Mouse (Mus musculus) MEL (cell line): ENCODE measurements at regions not wholly inside any gene's neighbourhood (a gene's known extent, or its start where the extent isn't known, plus 50 kb on each side); places are given as distances from the start of the nearest gene placed in this dataset.

Experiments
- DNase-seq: peaks from one replicate; pipeline ENCODE4 v3.0.0; 2011; ENCODE audit warnings: low read depth, low spot score
- H3K27ac ChIP-seq: 2 replicates; pipeline ENCODE4 v1.5.1; 2012; ENCODE audit warnings: low read depth, mild to moderate bottlenecking, control low read depth, low read length, moderate library complexity; ENCODE audit not compliant: control insufficient read depth
- H3K27me3 ChIP-seq, 2 experiments: fragments of 150-350 bp in 1 of 2; sonication (generic) in 1 of 2; 2 replicates each; pipeline ENCODE4 v1.6.1; 2012; ENCODE audit warnings: low read length in 2 of 2, mild to moderate bottlenecking in 2 of 2, improper control_type of control experiment in 1 of 2, moderate library complexity in 1 of 2; ENCODE audit not compliant: insufficient read depth in 2 of 2, control insufficient read depth in 1 of 2
- H3K36me3 ChIP-seq, 2 experiments: 2 replicates each; pipeline ENCODE4 v1.6.1; 2012 to 2014; ENCODE audit warnings: low read length in 2 of 2, improper control_type of control experiment in 1 of 2, inconsistent platforms in 1 of 2, mild to moderate bottlenecking in 1 of 2; ENCODE audit not compliant: insufficient read depth in 2 of 2, control insufficient read depth in 1 of 2
- H3K4me1 ChIP-seq, 2 experiments: fragments of 150-350 bp in 1 of 2; sonication (generic) in 1 of 2; 2 replicates each; pipeline ENCODE4 v1.6.1; 2012; ENCODE audit warnings: low read length in 2 of 2, improper control_type of control experiment in 1 of 2, mild to moderate bottlenecking in 1 of 2; ENCODE audit not compliant: insufficient read depth in 2 of 2, control insufficient read depth in 1 of 2
- H3K4me3 ChIP-seq, 2 experiments: fragments of 150-350 bp in 1 of 2; sonication (generic) in 1 of 2; 2 replicates each; pipeline ENCODE4 v1.5.1; 2012; ENCODE audit warnings: low read depth in 2 of 2, low read length in 2 of 2, mild to moderate bottlenecking in 2 of 2, moderate library complexity in 2 of 2, control low read depth in 1 of 2, improper control_type of control experiment in 1 of 2; ENCODE audit not compliant: control insufficient read depth in 1 of 2, insufficient read depth in 1 of 2
- H3K79me2 ChIP-seq: 2 replicates; pipeline ENCODE4 v1.6.1; 2012; ENCODE audit warnings: mild to moderate bottlenecking, low read length, moderate library complexity; ENCODE audit not compliant: control insufficient read depth, poor library complexity, insufficient read depth
- H3K9ac ChIP-seq: 2 replicates; pipeline ENCODE4 v1.6.1; 2012; ENCODE audit warnings: low read depth, mild to moderate bottlenecking, control low read depth, low read length, moderate library complexity; ENCODE audit not compliant: control insufficient read depth, poor library complexity, severe bottlenecking
- H3K9me3 ChIP-seq: fragments of 150-350 bp; sonication (generic); replicated peaks from 2 replicates; pipeline ENCODE4 v1.6.1; 2012; ENCODE audit warnings: mild to moderate bottlenecking, low read length, improper control_type of control experiment, moderate library complexity; ENCODE audit not compliant: insufficient read depth
- CHD2 ChIP-seq: IDR thresholded peaks from 2 replicates; pipeline ENCODE4 v1.6.1; 2011; ENCODE audit warnings: low read length, improper control_type of control experiment
- CTCF ChIP-seq, 3 experiments: IDR thresholded peaks in 2 of 3; conservative IDR thresholded peaks in 1 of 3; 2 replicates each; pipeline ENCODE4 v1.5.1; 2011 to 2012; ENCODE audit warnings: low read length in 3 of 3, low read depth in 2 of 3, mild to moderate bottlenecking in 2 of 3, improper control_type of control experiment in 1 of 3, inconsistent platforms in 1 of 3, mixed read lengths in 1 of 3, moderate library complexity in 1 of 3; ENCODE audit not compliant: control insufficient read depth in 1 of 3, insufficient read depth in 1 of 3, poor library complexity in 1 of 3, severe bottlenecking in 1 of 3
- E2F4 ChIP-seq: IDR thresholded peaks from 2 replicates; pipeline ENCODE4 v1.6.1; 2011; ENCODE audit warnings: low read depth, low read length, improper control_type of control experiment, borderline replicate concordance
- GABPA ChIP-seq: IDR thresholded peaks from 2 replicates; pipeline ENCODE4 v1.6.1; 2012; ENCODE audit warnings: low read depth, mild to moderate bottlenecking, inconsistent platforms, low read length, improper control_type of control experiment, moderate library complexity
- GATA1 ChIP-seq: IDR thresholded peaks from 2 replicates; pipeline ENCODE4 v1.6.1; 2011; ENCODE audit warnings: low read depth, low read length, improper control_type of control experiment
- JUND ChIP-seq: IDR thresholded peaks from 2 replicates; pipeline ENCODE4 v1.6.1; 2011; ENCODE audit warnings: low read depth, mild to moderate bottlenecking, improper control_type of control experiment, low read length
- KAT2A ChIP-seq: conservative IDR thresholded peaks from 2 replicates; pipeline ENCODE4 v1.6.1; 2012; ENCODE audit warnings: low read depth, low read length, improper control_type of control experiment, inconsistent platforms
- MAX ChIP-seq: IDR thresholded peaks from 2 replicates; pipeline ENCODE4 v1.6.1; 2011; ENCODE audit warnings: low read length, improper control_type of control experiment
- MAZ ChIP-seq: IDR thresholded peaks from 2 replicates; pipeline ENCODE4 v1.6.1; 2012; ENCODE audit warnings: low read depth, mild to moderate bottlenecking, inconsistent platforms, low read length, improper control_type of control experiment
- MXI1 ChIP-seq: IDR thresholded peaks from 2 replicates; pipeline ENCODE4 v1.6.1; 2011; ENCODE audit warnings: mild to moderate bottlenecking, low read depth, low read length, improper control_type of control experiment
- MYB ChIP-seq: IDR thresholded peaks from 2 replicates; pipeline ENCODE4 v1.6.1; 2011; ENCODE audit warnings: mild to moderate bottlenecking, low read depth, low read length, improper control_type of control experiment
- POLR2AphosphoS2 ChIP-seq: IDR thresholded peaks from 2 replicates; pipeline ENCODE4 v1.6.1; 2011; ENCODE audit warnings: low read length, improper control_type of control experiment
- RAD21 ChIP-seq: IDR thresholded peaks from 2 replicates; pipeline ENCODE4 v1.6.1; 2011; ENCODE audit warnings: mild to moderate bottlenecking, low read depth, low read length, improper control_type of control experiment
- RCOR1 ChIP-seq: IDR thresholded peaks from 2 replicates; pipeline ENCODE4 v1.6.1; 2012; ENCODE audit warnings: low read depth, mild to moderate bottlenecking, inconsistent platforms, low read length, improper control_type of control experiment
- TAL1 ChIP-seq: IDR thresholded peaks from 2 replicates; pipeline ENCODE4 v1.6.1; 2012; ENCODE audit warnings: mild to moderate bottlenecking, inconsistent platforms, low read length, moderate library complexity, mixed read lengths
- USF2 ChIP-seq, 2 experiments: IDR thresholded peaks; 2 replicates each; pipeline ENCODE4 v1.6.1; 2011 to 2012; ENCODE audit warnings: improper control_type of control experiment in 2 of 2, low read length in 2 of 2, borderline replicate concordance in 1 of 2, inconsistent platforms in 1 of 2, low read depth in 1 of 2, mild to moderate bottlenecking in 1 of 2; ENCODE audit not compliant: insufficient read depth in 1 of 2
- ZMIZ1 ChIP-seq: IDR thresholded peaks from 2 replicates; pipeline ENCODE4 v1.6.1; 2012; ENCODE audit warnings: low read depth, mild to moderate bottlenecking, inconsistent platforms, low read length, improper control_type of control experiment, moderate library complexity

GRCm38 (mm10) chr7:78026992-78027615 is 710.7 kb downstream of the Ntrk3 start:
- Histone ChIP-seq H3K9ac (no peak overlapping the region), H3K36me3 (no peaks in the 10 kb centered on the region), H3K4me1 (no peaks in the 10 kb centered on the region)
- no peak for DNase-seq
- TF ChIP-seq KAT2A (no peak), TAL1 (no peak), POLR2AphosphoS2 (no peak), MXI1 (no peak)
- TF ChIP-seq, all 39 proteins: peak for 0
- Histone ChIP-seq H3K27me3 (no peaks in the 10 kb centered on the region), H3K4me3 (no peak overlapping the region), H3K27ac (no peak overlapping the region), H3K9me3 (no peaks in the 10 kb centered on the region), H3K79me2 (no peaks in the 10 kb centered on the region)

GRCm38 (mm10) chr7:78023591-78023990 is 714.2 kb downstream of the Ntrk3 start:
- no peak overlapping the region for H3K9ac ChIP-seq
- H3K27ac ChIP-seq, result no peak overlapping the region
- H3K27me3 ChIP-seq, result no peaks in the 10 kb centered on the region
- DNase-seq, result no peak
- no peaks in the 10 kb centered on the region for H3K4me1 ChIP-seq
- TF ChIP-seq JUND (no peak), GATA1 (no peak), ZMIZ1 (no peak), GABPA (no peak), CHD2 (no peak), MYB (no peak), POLR2AphosphoS2 (no peak), MAX (no peak)
- TF ChIP-seq, all 39 proteins: peak for 0
- Histone ChIP-seq H3K9me3 (no peaks in the 10 kb centered on the region), H3K79me2 (no peaks in the 10 kb centered on the region), H3K4me3 (no peak overlapping the region), H3K36me3 (no peaks in the 10 kb centered on the region)

GRCm38 (mm10) chr7:78023075-78023474 is 714.7 kb downstream of the Ntrk3 start:
- no peaks in the 10 kb centered on the region for H3K27me3 ChIP-seq
- TF ChIP-seq RAD21 (no peak), MAZ (no peak), USF2 (IDR thresholded peaks at IDR 0.05; ENCODE audit: borderline replicate concordance in 1 of 2, insufficient read depth in 1 of 2, low read depth in 1 of 2, low read length in 2 of 2) (no peak), CTCF (IDR thresholded peaks at IDR 0.05 in 2 of 3, conservative IDR thresholded peaks at IDR 0.05 in 1 of 3; ENCODE audit: control insufficient read depth in 1 of 3, insufficient read depth in 1 of 3, low read depth in 2 of 3, low read length in 3 of 3, poor library complexity in 1 of 3, severe bottlenecking in 1 of 3) (no peak), RCOR1 (no peak), E2F4 (no peak)
- TF ChIP-seq, all 39 proteins: peak for 0
- H3K27ac ChIP-seq, result no peak overlapping the region
- H3K4me3 ChIP-seq, result no peak overlapping the region
- no peak overlapping the region for H3K9ac ChIP-seq
- no peaks in the 10 kb centered on the region for H3K79me2 ChIP-seq
- H3K36me3 ChIP-seq, result no peaks in the 10 kb centered on the region
- H3K4me1 ChIP-seq, result no peaks in the 10 kb centered on the region
- H3K9me3 ChIP-seq, result no peaks in the 10 kb centered on the region
- DNase-seq, result no peak
